Mouse (Mus musculus): ENCODE data around the gene Ccdc125. TPM values are rescaled to one million over a fixed set of nuclear protein-coding genes. Genes with fewer than 3 reads are reported as not detected.

The Ccdc125 gene
- polyA plus RNA-seq (2012; ENCODE audit: low replicate concordance), result 3.4 and 4.8 TPM in 2 replicates

GRCm38 (mm10) chr13:100669291-100670022 is at the start of gene Ccdc125:
Gene Ccdc125 (plus strand): TSS chr13:100669717.

GRCm38 (mm10) chr13:100650550-100651438 is 18.7 kb upstream of the Ccdc125 start, which contains the start of the genes Ak6 and Rad17:
Gene Ak6 (plus strand): TSS chr13:100650979.
Gene Rad17 (minus strand): TSS chr13:100651051.

GRCm38 (mm10) chr13:100651439-100652186 is 17.9 kb upstream of the Ccdc125 start, which contains the start of gene Taf9:
Gene Taf9 (plus strand): TSS chr13:100651579.

GRCm38 (mm10) chr13:100730861-100731176 is 61.3 kb downstream of the Ccdc125 start, which contains the start of gene Cdk7:
Gene Cdk7 (minus strand): TSS chr13:100730939.

GRCm38 (mm10) chr13:100744036-100744744 is 74.7 kb downstream of the Ccdc125 start, which contains the start of gene Mrps36:
Gene Mrps36 (minus strand): TSS chr13:100744659.

Other genes with a start within 250 kb of the Ccdc125 start
- gene Naip1, start 216.8 kb upstream of the Ccdc125 start, polyA plus RNA-seq (2012; ENCODE audit: low replicate concordance), result 0.02 and 0.10 TPM in 2 replicates
- 14.2 and 15.3 TPM in 2 replicates for gene Gtf2h2, start 177.1 kb upstream of the Ccdc125 start, polyA plus RNA-seq (2012; ENCODE audit: low replicate concordance)
- gene Ocln, start 117.0 kb upstream of the Ccdc125 start, polyA plus RNA-seq (2012; ENCODE audit: low replicate concordance), result not detected in 2 replicates
- 1.1 and 1.3 TPM in 2 replicates for gene Marveld2, start 52.7 kb upstream of the Ccdc125 start, polyA plus RNA-seq (2012; ENCODE audit: low replicate concordance)
- gene Ak6, start 18.7 kb upstream of the Ccdc125 start, polyA plus RNA-seq (2012; ENCODE audit: low replicate concordance), result 8.0 and 12.1 TPM in 2 replicates
- gene Rad17, start 18.7 kb upstream of the Ccdc125 start, polyA plus RNA-seq (2012; ENCODE audit: low replicate concordance), result 10.4 and 14.8 TPM in 2 replicates
- 1.7 and 6.5 TPM in 2 replicates for gene Taf9, start 18.1 kb upstream of the Ccdc125 start, polyA plus RNA-seq (2012; ENCODE audit: low replicate concordance)
- gene Cdk7, start 61.2 kb downstream of the Ccdc125 start, polyA plus RNA-seq (2012; ENCODE audit: low replicate concordance), result 1.9 and 12.8 TPM in 2 replicates
- gene Mrps36, start 74.9 kb downstream of the Ccdc125 start, polyA plus RNA-seq (2012; ENCODE audit: low replicate concordance), result 26.3 and 55.7 TPM in 2 replicates
- gene Cenph, start 106.2 kb downstream of the Ccdc125 start, polyA plus RNA-seq (2012; ENCODE audit: low replicate concordance), result 1.5 and 6.5 TPM in 2 replicates
- gene Ccnb1, start 116.9 kb downstream of the Ccdc125 start, polyA plus RNA-seq (2012; ENCODE audit: low replicate concordance), result 0.07 and 1.4 TPM in 2 replicates
- gene Slc30a5, start 163.7 kb downstream of the Ccdc125 start, polyA plus RNA-seq (2012; ENCODE audit: low replicate concordance), result 8.8 and 12.0 TPM in 2 replicates

Data from hematopoietic multipotent progenitor cell, adult 10-12 weeks (in vitro differentiated cells).